Mouse (Mus musculus): Measurements from ENCODE around the gene Runx2.

GRCm38 (mm10) chr17:44459029-44459428 lies 355.6 kb downstream of the Runx2 start:
- TF ChIP-seq CTCF (IDR thresholded peaks at IDR 0.05; ENCODE audit: borderline replicate concordance, insufficient read depth, low read length), result no peak
- no peak for TF ChIP-seq POLR2A (IDR thresholded peaks at IDR 0.05; ENCODE audit: low read depth, low read length)

All from embryonic fibroblast, embryonic 13.5 days (primary cell).